Mouse (Mus musculus): ENCODE results near the gene Ccdc61. TPM values are rescaled to one million over a fixed set of nuclear protein-coding genes. Genes with fewer than 3 reads are reported as not detected.

Ccdc61 gene
- polyA plus RNA-seq (2014; fragmentation: Nextera tagmentation; extraction: Ambion mirVana): 32.2 and 32.6 TPM in 2 replicates

DNA sequence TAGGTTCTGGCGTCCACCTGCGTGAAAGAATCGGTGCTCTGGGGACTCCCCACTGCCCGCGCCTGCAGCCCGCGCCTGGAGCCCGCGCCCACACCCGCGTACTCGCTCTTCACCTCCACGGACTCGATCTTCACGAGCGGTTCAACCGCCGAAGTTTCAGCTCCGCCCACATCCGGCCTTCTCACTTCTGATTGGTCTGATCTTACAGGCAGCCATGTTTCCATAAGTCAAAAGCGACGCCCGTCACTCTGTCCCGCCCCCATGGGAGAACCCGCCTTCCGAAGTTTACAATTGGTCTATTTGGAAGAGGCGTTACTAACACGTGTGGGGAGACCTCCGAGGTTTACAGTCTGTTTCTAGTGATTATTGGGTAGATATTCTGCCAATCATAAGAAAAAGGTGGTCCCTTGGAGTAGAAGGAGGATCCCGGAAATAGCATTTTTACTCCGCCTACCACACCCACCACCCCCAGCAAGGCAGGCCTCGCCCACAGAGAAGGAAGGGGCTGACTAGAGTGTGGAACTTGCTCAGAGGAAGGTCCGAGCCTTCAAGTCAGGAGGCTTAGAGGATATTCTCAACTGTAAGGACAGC, at the start of gene Ccdc61:
TSS of gene Ccdc61 (minus strand) at position 175 of the 591 bp plus-strand sequence.
- DNase-seq (ENCODE audit: low spot score): peak; percentile 97
- Histone ChIP-seq H3K9ac (ENCODE audit: low read length) (peak within 1 kb of the TSS; percentile 58), H3K27me3 (ENCODE audit: control insufficient read depth, insufficient read depth, low read length) (no peaks in the 10 kb centered on the region), H3K9me3 (ENCODE audit: control insufficient read depth, low read length) (no peaks in the 10 kb centered on the region), H3K4me1 (replicated peaks; ENCODE audit: control insufficient read depth, insufficient read depth, low read length) (peaks cover 2% of the 10 kb centered on the region; the same call in 1 of the 2 replicates), H3K36me3 (ENCODE audit: control insufficient read depth, insufficient read depth, low read length) (no peaks in the 10 kb centered on the region), H3K27ac (ENCODE audit: low read depth, low read length) (no peak within 1 kb of the TSS), H3K4me2 (ENCODE audit: low read depth, low read length, severe bottlenecking) (peak within 1 kb of the TSS; percentile 57), H3K4me3 (ENCODE audit: low read depth, low read length) (peak within 1 kb of the TSS; percentile 63)
- under 1% methylated on average over 33 of the region's 33 CpGs for WGBS
- ATAC-seq (replicated peaks; ENCODE audit: low FRiP score): peak; percentile 99

DNA sequence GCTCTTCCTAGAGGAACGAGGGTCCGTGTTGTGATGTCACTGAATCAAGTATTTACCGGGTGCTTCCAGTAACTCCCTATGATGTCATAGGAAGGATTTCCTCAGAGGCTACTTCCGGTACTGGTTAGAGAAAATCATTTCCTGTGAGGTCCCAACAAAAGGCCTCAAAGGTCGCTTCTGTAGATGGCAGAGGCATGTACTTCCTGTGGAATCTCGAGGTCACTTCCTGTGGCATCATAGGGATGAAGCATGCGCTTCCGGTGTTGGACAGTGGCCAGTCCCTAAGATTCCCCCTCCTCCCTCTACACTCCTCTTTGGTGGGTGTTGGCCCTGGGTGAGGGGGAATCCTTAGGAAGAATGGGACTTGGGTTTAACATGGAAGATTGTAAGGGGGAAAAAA, 49.2 kb upstream of the Ccdc61 start:
- no peaks in the 10 kb centered on the region for H3K36me3 ChIP-seq (ENCODE audit: control insufficient read depth, insufficient read depth, low read length)
- H3K4me1 ChIP-seq (replicated peaks; ENCODE audit: control insufficient read depth, insufficient read depth, low read length): peaks cover 26% of the 10 kb centered on the region
- peaks cover 10% of the 10 kb centered on the region; the same call in 1 of the 2 replicates for H3K27me3 ChIP-seq (ENCODE audit: control insufficient read depth, insufficient read depth, low read length)
- WGBS: 68% methylated on average over 8 of the region's 8 CpGs
- no peaks in the 10 kb centered on the region for H3K9me3 ChIP-seq (ENCODE audit: control insufficient read depth, low read length)
- no peak overlapping the region for H3K9ac ChIP-seq (ENCODE audit: low read length)
- DNase-seq (ENCODE audit: low spot score) (no peak), ATAC-seq (replicated peaks; ENCODE audit: low FRiP score) (no peak)
- H3K4me3 ChIP-seq (ENCODE audit: low read depth, low read length): no peak overlapping the region
- H3K4me2 ChIP-seq (ENCODE audit: low read depth, low read length, severe bottlenecking): no peak overlapping the region
- no peak overlapping the region for H3K27ac ChIP-seq (ENCODE audit: low read depth, low read length)

DNA sequence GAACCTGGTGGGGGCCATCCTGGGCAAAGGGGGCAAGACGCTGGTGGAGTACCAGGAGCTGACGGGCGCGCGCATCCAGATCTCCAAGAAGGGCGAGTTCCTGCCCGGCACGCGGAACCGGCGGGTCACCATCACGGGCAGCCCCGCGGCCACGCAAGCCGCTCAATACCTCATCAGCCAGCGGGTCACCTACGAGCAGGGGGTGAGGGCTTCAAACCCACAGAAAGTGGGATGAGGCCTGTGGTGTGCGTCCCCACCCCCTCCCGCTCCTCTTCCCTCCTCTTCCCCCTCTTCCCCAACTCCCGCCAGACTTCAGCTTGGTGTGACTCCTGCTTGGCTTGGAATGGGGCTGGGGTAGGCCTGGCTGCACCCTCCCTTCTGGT, 48.2 kb upstream of the Ccdc61 start:
- no peak overlapping the region for H3K27ac ChIP-seq (ENCODE audit: low read depth, low read length)
- H3K36me3 ChIP-seq (ENCODE audit: control insufficient read depth, insufficient read depth, low read length): no peaks in the 10 kb centered on the region
- H3K9me3 ChIP-seq (ENCODE audit: control insufficient read depth, low read length): no peaks in the 10 kb centered on the region
- H3K27me3 ChIP-seq (ENCODE audit: control insufficient read depth, insufficient read depth, low read length): peaks cover 6% of the 10 kb centered on the region; the same call in 1 of the 2 replicates
- peak overlapping the region; percentile 72 for H3K9ac ChIP-seq (ENCODE audit: low read length)
- peak overlapping the region; percentile 51 for H3K4me3 ChIP-seq (ENCODE audit: low read depth, low read length)
- H3K4me1 ChIP-seq (replicated peaks; ENCODE audit: control insufficient read depth, insufficient read depth, low read length): peaks cover 26% of the 10 kb centered on the region
- H3K4me2 ChIP-seq (ENCODE audit: low read depth, low read length, severe bottlenecking): peak overlapping the region; percentile 90
- no peak for DNase-seq (ENCODE audit: low spot score)
- under 1% methylated on average over 21 of the region's 21 CpGs for WGBS
- no peak; the same call in none of the 2 replicates for ATAC-seq (replicated peaks; ENCODE audit: low FRiP score)

DNA sequence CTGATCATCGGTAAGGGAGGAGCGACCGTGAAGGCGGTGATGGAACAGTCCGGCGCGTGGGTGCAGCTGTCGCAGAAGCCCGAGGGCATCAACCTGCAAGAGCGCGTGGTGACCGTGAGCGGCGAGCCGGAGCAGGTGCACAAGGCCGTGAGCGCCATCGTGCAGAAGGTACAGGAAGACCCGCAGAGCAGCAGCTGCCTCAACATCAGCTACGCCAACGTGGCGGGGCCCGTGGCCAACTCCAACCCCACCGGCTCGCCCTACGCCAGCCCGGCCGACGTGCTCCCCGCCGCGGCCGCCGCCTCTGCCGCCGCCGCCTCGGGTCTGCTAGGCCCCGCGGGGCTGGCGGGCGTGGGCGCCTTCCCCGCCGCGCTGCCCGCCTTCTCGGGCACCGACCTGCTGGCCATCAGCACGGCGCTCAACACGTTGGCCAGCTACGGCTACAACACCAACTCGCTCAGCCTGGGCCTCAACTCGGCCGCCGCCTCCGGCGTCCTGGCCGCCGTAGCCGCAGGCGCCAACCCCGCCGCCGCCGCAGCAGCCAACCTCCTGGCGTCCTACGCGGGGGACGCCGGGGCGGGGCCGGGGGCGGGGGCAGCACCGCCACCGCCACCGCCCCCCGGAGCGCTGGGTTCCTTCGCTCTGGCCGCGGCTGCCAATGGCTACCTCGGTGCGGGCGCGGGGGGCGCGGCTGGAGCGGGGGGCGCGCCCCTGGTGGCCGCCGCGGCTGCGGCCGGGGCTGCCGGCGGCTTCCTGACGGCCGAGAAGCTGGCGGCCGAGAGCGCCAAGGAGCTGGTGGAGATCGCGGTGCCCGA, 47.6 kb upstream of the Ccdc61 start:
- Histone ChIP-seq H3K36me3 (ENCODE audit: control insufficient read depth, insufficient read depth, low read length) (no peaks in the 10 kb centered on the region; the same call in 1 of the 2 replicates), H3K4me2 (ENCODE audit: low read depth, low read length, severe bottlenecking) (peak overlapping the region; percentile 90), H3K27me3 (ENCODE audit: control insufficient read depth, insufficient read depth, low read length) (peaks cover 6% of the 10 kb centered on the region; the same call in 1 of the 2 replicates), H3K4me1 (replicated peaks; ENCODE audit: control insufficient read depth, insufficient read depth, low read length) (peaks cover 23% of the 10 kb centered on the region), H3K9me3 (ENCODE audit: control insufficient read depth, low read length) (no peaks in the 10 kb centered on the region), H3K4me3 (ENCODE audit: low read depth, low read length) (peak overlapping the region; percentile 51), H3K9ac (ENCODE audit: low read length) (peak overlapping the region; percentile 72), H3K27ac (ENCODE audit: low read depth, low read length) (peak overlapping the region; percentile 37; the same call in 1 of the 2 replicates)
- WGBS: under 1% methylated on average over 97 of the region's 107 CpGs
- DNase-seq (ENCODE audit: low spot score) (peak; percentile 82), ATAC-seq (replicated peaks; ENCODE audit: low FRiP score) (peak; percentile 45)

DNA sequence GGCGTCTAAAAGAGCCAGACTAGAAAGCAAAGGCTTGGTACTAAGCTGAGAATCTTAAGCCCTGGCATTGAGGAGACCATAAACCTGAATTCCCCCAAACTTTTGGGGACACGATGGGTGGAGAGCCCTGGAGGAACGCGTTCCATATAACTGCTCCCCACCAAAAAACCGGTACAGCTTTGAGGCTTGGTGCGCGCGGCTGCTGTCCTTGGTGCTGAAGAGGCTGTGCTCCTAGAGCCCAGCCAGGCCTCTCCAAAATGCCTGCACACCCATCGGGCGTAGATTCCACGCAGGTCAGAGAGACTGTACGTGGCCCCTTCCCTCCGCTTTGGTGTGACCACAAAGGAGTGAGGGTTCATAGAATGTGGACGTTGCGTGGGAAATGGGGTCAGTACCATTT, 41.2 kb upstream of the Ccdc61 start:
- 19% methylated on average over 15 of the region's 15 CpGs for WGBS
- H3K27ac ChIP-seq (ENCODE audit: low read depth, low read length): peak overlapping the region; percentile 95
- ATAC-seq (replicated peaks; ENCODE audit: low FRiP score) (no peak), DNase-seq (ENCODE audit: low spot score) (peak; percentile 79)
- H3K27me3 ChIP-seq (ENCODE audit: control insufficient read depth, insufficient read depth, low read length): no peaks in the 10 kb centered on the region
- H3K9ac ChIP-seq (ENCODE audit: low read length): peak overlapping the region; percentile 27; the same call in 1 of the 2 replicates
- peak overlapping the region; percentile 42; the same call in 1 of the 2 replicates for H3K4me2 ChIP-seq (ENCODE audit: low read depth, low read length, severe bottlenecking)
- H3K4me3 ChIP-seq (ENCODE audit: low read depth, low read length): no peak overlapping the region
- peaks cover 4% of the 10 kb centered on the region; the same call in 1 of the 2 replicates for H3K36me3 ChIP-seq (ENCODE audit: control insufficient read depth, insufficient read depth, low read length)
- H3K9me3 ChIP-seq (ENCODE audit: control insufficient read depth, low read length): no peaks in the 10 kb centered on the region
- peaks cover 36% of the 10 kb centered on the region for H3K4me1 ChIP-seq (replicated peaks; ENCODE audit: control insufficient read depth, insufficient read depth, low read length)

DNA sequence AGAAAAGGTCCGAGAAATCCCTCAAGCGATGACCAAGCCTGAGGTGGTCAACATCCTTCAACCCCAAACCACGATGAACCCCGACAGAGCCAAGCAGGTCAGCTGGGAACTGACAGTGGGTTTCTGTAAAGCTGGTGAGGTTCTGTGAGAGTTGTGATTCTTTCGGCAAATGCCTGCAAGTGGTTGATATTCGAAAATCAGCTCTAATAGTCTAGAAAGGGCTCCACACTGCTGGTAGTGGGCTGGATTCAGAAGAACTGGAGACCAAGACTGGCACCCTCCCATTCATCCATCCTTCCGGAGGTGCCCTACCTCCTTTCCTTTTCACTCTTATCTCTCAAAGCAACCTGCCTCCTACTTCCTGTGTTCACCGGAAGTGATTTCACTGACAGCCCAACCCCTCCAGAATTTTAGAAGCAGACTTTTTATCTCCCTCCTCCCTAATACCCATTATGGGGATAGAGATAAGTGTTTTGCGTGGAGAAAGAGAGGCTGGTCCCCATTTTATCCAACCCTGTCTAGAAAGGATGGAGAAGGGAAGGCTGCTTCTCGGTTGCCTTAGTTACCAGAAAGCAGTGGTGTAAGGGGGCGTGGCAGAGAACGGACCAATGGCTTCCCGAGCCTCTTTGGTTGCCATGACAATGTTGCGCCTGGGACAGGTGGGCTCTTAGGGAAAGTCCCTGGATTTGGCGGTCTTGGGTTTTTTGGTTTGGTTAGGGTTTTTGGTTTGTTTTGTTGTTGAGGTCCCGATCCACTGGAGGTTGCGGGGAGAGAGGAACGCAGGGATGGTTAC, 40.5 kb upstream of the Ccdc61 start:
- 15% methylated on average over 18 of the region's 18 CpGs for WGBS
- H3K27ac ChIP-seq (ENCODE audit: low read depth, low read length): peak overlapping the region; percentile 95
- H3K9ac ChIP-seq (ENCODE audit: low read length): peak overlapping the region; percentile 27
- ATAC-seq (replicated peaks; ENCODE audit: low FRiP score) (peak; percentile 52), DNase-seq (ENCODE audit: low spot score) (peak; percentile 81)
- no peaks in the 10 kb centered on the region for H3K27me3 ChIP-seq (ENCODE audit: control insufficient read depth, insufficient read depth, low read length)
- peaks cover 4% of the 10 kb centered on the region; the same call in 1 of the 2 replicates for H3K36me3 ChIP-seq (ENCODE audit: control insufficient read depth, insufficient read depth, low read length)
- peaks cover 36% of the 10 kb centered on the region for H3K4me1 ChIP-seq (replicated peaks; ENCODE audit: control insufficient read depth, insufficient read depth, low read length)
- peak overlapping the region; percentile 1; the same call in 1 of the 2 replicates for H3K4me3 ChIP-seq (ENCODE audit: low read depth, low read length)
- H3K9me3 ChIP-seq (ENCODE audit: control insufficient read depth, low read length): no peaks in the 10 kb centered on the region
- H3K4me2 ChIP-seq (ENCODE audit: low read depth, low read length, severe bottlenecking): peak overlapping the region; percentile 42

DNA sequence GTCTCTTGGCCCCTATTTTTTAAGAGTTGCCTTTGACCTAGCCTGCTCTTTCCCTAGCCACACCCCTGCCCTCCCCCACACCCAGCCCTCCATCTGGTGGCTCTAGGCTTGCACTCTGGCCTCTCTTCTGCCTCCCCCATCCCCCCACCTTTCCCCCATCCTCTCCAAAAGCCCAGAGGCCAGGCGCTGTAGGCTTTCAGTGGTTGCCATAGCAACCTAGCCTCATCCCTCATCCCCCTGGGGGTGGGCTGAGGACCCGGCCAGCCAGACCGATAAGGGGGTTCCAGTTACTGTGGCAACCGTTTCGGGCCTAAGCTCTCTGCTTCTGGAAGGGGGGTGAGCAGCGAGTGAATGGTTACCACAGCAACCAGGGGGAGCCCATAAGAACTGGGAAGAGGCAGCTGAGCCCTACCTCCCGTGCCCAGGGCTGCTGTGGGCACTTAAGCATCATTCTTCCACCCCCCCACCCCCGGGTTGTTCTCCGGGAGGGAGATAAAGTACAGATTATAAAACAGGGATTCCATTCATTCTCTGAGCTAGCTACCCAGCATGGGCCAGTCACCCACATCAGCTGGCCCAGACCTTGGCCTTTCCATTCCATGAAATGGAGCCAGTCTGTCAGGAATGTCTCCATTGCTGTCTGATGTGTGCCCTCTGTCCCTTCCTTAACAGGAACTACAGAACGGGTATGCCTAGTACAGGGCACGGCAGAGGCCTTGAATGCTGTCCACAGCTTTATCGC, 39.7 kb upstream of the Ccdc61 start:
- Histone ChIP-seq H3K36me3 (ENCODE audit: control insufficient read depth, insufficient read depth, low read length) (peaks cover 4% of the 10 kb centered on the region; the same call in 1 of the 2 replicates), H3K4me2 (ENCODE audit: low read depth, low read length, severe bottlenecking) (peak overlapping the region; percentile 42), H3K27ac (ENCODE audit: low read depth, low read length) (peak overlapping the region; percentile 95), H3K4me1 (replicated peaks; ENCODE audit: control insufficient read depth, insufficient read depth, low read length) (peaks cover 36% of the 10 kb centered on the region), H3K27me3 (ENCODE audit: control insufficient read depth, insufficient read depth, low read length) (no peaks in the 10 kb centered on the region), H3K9me3 (ENCODE audit: control insufficient read depth, low read length) (no peaks in the 10 kb centered on the region), H3K9ac (ENCODE audit: low read length) (peak overlapping the region; percentile 13; the same call in 1 of the 2 replicates), H3K4me3 (ENCODE audit: low read depth, low read length) (peak overlapping the region; percentile 1; the same call in 1 of the 2 replicates)
- 13% methylated on average over 12 of the region's 12 CpGs for WGBS
- ATAC-seq (replicated peaks; ENCODE audit: low FRiP score): peak; percentile 94
- peak; percentile 90 for DNase-seq (ENCODE audit: low spot score)
